14 mouse cellular contexts compared by ENCODE assay signal in genomic region chr7:49382884-49383283, GRCm38 (mm10).
DNase-seq lines count a peak whose midpoint lies in the region; ATAC-seq and TF ChIP-seq lines count a peak whose summit lies in the region.
"Had no signal": no experiment of that assay in that cellular context is flagged by ENCODE, and none has a peak within 500 bp of the region (broad histone marks: within the 10 kb centered on the region; RNA-seq: fewer than 3 reads in every experiment).

No protein-coding gene starts in this region.

- no peaks in the 10 kb centered on the region for H3K36me3 ChIP-seq in hindbrain, embryonic 16.5 days (ENCODE audit: control insufficient read depth, insufficient read depth, low read length)
- H3K36me3 ChIP-seq in hindbrain, embryonic 12.5 days = no peaks in the 10 kb centered on the region
- H3K36me3 ChIP-seq in limb, embryonic 14.5 days (ENCODE audit: control insufficient read depth, insufficient read depth, low read length) = no peaks in the 10 kb centered on the region
- H3K36me3 ChIP-seq in midbrain, embryonic 15.5 days (replicated peaks) = no peaks in the 10 kb centered on the region

- ATAC-seq in hindbrain, embryonic 16.5 days = peak; percentile 31; the same call in 1 of the 2 replicates
- no peak for ATAC-seq in hindbrain, embryonic 12.5 days (ENCODE audit: low FRiP score)
- ATAC-seq in limb, embryonic 14.5 days (ENCODE audit: low FRiP score, low read depth) = peak; percentile 21; the same call in 1 of the 2 replicates
- no peak for ATAC-seq in erythroid progenitor cell, adult 5-6 weeks (replicated peaks; ENCODE audit: low FRiP score, poor library complexity, severe bottlenecking)
- no peak for ATAC-seq in midbrain, embryonic 15.5 days (replicated peaks)
- ATAC-seq: CD4-positive, CD25-positive, alpha-beta regulatory T cell, adult 4 months; liver, postnatal 0 days had no signal

- 58% methylated on average over 10 of the region's 10 CpGs for WGBS in hindbrain, embryonic 16.5 days
- WGBS in hindbrain, embryonic 12.5 days = 72% methylated on average over 10 of the region's 10 CpGs
- WGBS in limb, embryonic 14.5 days = 16% methylated on average over 10 of the region's 10 CpGs
- 76% methylated on average over 10 of the region's 10 CpGs for WGBS in midbrain, embryonic 15.5 days

- no peaks in the 10 kb centered on the region for H3K4me1 ChIP-seq in hindbrain, embryonic 16.5 days (ENCODE audit: control insufficient read depth, insufficient read depth, low read depth, low read length)
- H3K4me1 ChIP-seq in hindbrain, embryonic 12.5 days = peaks cover 3% of the 10 kb centered on the region
- H3K4me1 ChIP-seq in limb, embryonic 14.5 days (ENCODE audit: control insufficient read depth, insufficient read depth, low read length) = peaks cover 31% of the 10 kb centered on the region
- H3K4me1 ChIP-seq in midbrain, embryonic 15.5 days = no peaks in the 10 kb centered on the region

- no peak overlapping the region for H3K4me2 ChIP-seq in hindbrain, embryonic 16.5 days (ENCODE audit: low read length)
- H3K4me2 ChIP-seq in hindbrain, embryonic 12.5 days (replicated peaks) = no peak overlapping the region
- H3K4me2 ChIP-seq in limb, embryonic 14.5 days (replicated peaks; ENCODE audit: low read depth, low read length, severe bottlenecking) = no peak overlapping the region
- no peak overlapping the region for H3K4me2 ChIP-seq in midbrain, embryonic 15.5 days

- H3K27ac ChIP-seq in hindbrain, embryonic 16.5 days (ENCODE audit: low read depth, low read length) = no peak overlapping the region
- H3K27ac ChIP-seq in hindbrain, embryonic 12.5 days = no peak overlapping the region
- no peak overlapping the region for H3K27ac ChIP-seq in limb, embryonic 14.5 days (replicated peaks; ENCODE audit: low read depth, low read length)
- H3K27ac ChIP-seq in midbrain, embryonic 15.5 days = no peak overlapping the region
- H3K27ac ChIP-seq: macrophage had no signal

- no peak overlapping the region for H3K9ac ChIP-seq in hindbrain, embryonic 16.5 days (ENCODE audit: low read depth, low read length)
- H3K9ac ChIP-seq in hindbrain, embryonic 12.5 days = no peak overlapping the region
- no peak overlapping the region for H3K9ac ChIP-seq in limb, embryonic 14.5 days (ENCODE audit: low read depth, low read length, severe bottlenecking)
- H3K9ac ChIP-seq in midbrain, embryonic 15.5 days = no peak overlapping the region
- H3K9ac ChIP-seq: liver, postnatal 0 days had no signal

- H3K27me3 ChIP-seq in hindbrain, embryonic 16.5 days (replicated peaks; ENCODE audit: control insufficient read depth, insufficient read depth, low read length) = no peaks in the 10 kb centered on the region
- no peaks in the 10 kb centered on the region for H3K27me3 ChIP-seq in hindbrain, embryonic 12.5 days
- H3K27me3 ChIP-seq in limb, embryonic 14.5 days (ENCODE audit: control insufficient read depth, insufficient read depth, low read length) = no peaks in the 10 kb centered on the region
- H3K27me3 ChIP-seq in midbrain, embryonic 15.5 days (replicated peaks) = no peaks in the 10 kb centered on the region

- DNase-seq in brain, adult 2 months (ENCODE audit: low read depth, low spot score) = peak; percentile 54
- DNase-seq in forelimb bud, embryonic 11.5 days (ENCODE audit: low read depth, low spot score) = peak; percentile 57
- DNase-seq in limb, embryonic 14.5 days (ENCODE audit: low spot score) = peak; percentile 58
- no peak for DNase-seq in left cerebral cortex, adult 8-10 months (ENCODE audit: low spot score in 2 of 2)
- DNase-seq: adrenal gland, postnatal 36 days; cerebellum, postnatal 14 days; kidney, postnatal 10 days; liver, postnatal 0 days had no signal

- H3K9me3 ChIP-seq in hindbrain, embryonic 16.5 days (ENCODE audit: control insufficient read depth, low read length) = no peaks in the 10 kb centered on the region
- no peaks in the 10 kb centered on the region for H3K9me3 ChIP-seq in hindbrain, embryonic 12.5 days (replicated peaks)
- H3K9me3 ChIP-seq in limb, embryonic 14.5 days (ENCODE audit: control insufficient read depth, low read length) = no peaks in the 10 kb centered on the region
- H3K9me3 ChIP-seq in midbrain, embryonic 15.5 days = no peaks in the 10 kb centered on the region

- H3K4me3 ChIP-seq in hindbrain, embryonic 16.5 days (ENCODE audit: low read length) = no peak overlapping the region
- no peak overlapping the region for H3K4me3 ChIP-seq in hindbrain, embryonic 12.5 days
- no peak overlapping the region for H3K4me3 ChIP-seq in limb, embryonic 14.5 days (replicated peaks; ENCODE audit: low read length)
- no peak overlapping the region for H3K4me3 ChIP-seq in midbrain, embryonic 15.5 days

- TF ChIP-seq POLR2A in limb, embryonic 14.5 days (IDR thresholded peaks at IDR 0.05; ENCODE audit: borderline replicate concordance, extremely low read depth, insufficient read depth, insufficient read length) = no peak

Comparison
In these comparisons a context has a peak if more than half of its experiments do, and no peak if none do; other contexts are left out.
1. ATAC-seq: peak in hindbrain, embryonic 16.5 days (single experiment) and limb, embryonic 14.5 days (single experiment); none in hindbrain, embryonic 12.5 days (single experiment), erythroid progenitor cell, adult 5-6 weeks (single experiment) and midbrain, embryonic 15.5 days (single experiment).
2. DNase-seq: peak in brain, adult 2 months (single experiment), forelimb bud, embryonic 11.5 days (single experiment) and limb, embryonic 14.5 days (single experiment); none in left cerebral cortex, adult 8-10 months (0 of 2).